Mouse (Mus musculus) induced T-regulatory cell, adult 2 months (primary cell): ENCODE data around the gene Celf1.

Source experiments
- DNase-seq: peaks from one replicate; pipeline ENCODE4 v3.0.0-alpha.2; 2012; ENCODE audit warnings: low read depth

Gene Celf1

DNA sequence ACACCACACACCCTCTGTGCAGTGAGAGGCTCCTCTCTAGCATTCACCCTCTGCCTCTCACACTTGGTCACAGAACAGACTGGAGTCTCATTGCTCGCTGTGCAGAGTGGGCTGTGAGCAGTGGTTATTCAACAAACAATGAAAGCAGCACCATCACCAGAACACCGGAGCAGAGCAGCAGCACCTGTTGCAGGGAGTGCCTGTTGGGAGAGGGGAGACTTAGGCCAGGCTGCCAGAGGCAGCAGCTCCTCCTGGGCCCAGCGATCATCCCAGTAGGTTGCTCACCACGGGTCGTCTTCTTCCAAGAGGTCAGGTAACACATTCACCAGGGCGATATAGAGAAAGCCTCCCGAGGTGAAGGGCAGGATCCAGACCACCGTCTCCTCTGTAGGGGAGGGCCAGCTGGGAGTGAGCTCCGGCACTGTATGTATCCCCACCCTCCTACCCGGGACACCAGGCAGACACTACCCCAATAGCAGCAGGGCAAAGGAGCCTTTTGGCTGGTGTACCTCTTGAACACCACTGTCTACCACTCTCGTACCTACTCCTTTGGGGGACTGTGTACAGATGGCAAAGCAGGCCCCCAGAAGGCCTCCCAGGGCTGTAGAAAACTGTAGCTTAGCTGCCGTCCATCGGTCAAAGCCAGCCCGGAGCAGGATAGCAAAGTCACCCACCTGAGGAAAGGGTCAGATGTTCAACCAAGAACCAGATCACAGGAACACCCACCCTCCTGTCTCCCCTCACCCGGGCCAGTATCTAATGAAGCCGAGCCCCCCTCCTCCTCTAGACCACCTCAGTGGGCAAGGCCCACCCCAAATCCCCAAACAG is 122.8 kb downstream of the Celf1 start:
- no peak for DNase-seq

DNA sequence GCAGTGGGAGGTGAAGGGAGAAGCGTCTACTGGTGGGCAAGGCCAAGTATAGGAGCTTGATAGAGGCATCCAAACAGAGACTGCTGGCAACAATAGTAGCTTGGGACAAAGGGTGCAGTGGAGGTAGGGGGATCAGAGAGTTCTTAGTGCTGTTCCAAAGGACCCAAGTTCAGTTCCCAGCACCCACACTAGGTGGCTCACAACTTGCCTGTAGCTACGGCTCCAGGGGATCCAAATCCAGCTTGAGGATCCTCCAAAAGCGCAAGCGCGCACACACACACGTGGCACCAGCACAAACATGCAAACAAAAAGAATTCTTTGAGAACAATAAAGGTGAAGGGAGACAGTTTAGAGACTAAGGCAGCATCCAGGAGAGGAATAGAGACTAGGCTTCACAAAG is 124.0 kb downstream of the Celf1 start:
- DNase-seq: no peak

DNA sequence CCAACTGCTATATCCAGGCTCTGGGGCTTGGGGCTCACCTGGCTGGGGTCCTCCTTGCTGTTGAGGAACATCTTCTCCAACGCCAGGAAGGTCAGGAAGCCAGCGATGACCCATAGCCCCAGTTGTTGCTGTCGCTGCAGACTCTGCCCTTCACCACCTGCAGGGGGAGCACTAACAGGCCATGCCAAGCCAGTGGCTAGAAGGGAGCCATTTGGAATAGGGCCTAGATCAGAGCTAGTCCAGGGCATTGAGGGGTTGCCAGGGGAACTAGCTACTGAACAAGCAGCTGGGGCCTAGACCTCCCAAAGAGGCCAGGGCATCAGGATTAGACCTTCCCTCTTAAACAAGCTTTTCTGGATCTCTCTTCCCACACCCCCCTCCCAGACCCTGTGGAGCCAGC is 125.4 kb downstream of the Celf1 start:
- DNase-seq: peak; percentile 74

DNA sequence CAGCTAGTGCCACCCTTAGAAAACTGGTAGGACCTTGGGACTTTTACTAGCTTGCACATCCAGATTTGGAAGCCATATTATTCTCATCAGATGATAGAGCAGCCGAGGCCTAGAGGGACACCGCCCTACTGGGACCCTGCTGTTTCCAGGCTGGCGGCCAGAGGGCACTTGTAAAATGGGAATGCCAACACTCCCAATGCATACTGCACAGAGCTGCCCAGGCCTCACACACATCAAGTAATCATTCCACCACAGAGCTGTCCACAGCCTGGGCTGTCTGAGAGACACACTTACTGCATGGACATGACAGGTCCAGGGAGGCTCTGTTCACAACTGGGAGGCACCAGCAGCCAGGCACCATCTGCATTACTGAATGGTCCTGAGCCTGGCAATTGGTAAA is 126.3 kb downstream of the Celf1 start:
- no peak for DNase-seq

DNA sequence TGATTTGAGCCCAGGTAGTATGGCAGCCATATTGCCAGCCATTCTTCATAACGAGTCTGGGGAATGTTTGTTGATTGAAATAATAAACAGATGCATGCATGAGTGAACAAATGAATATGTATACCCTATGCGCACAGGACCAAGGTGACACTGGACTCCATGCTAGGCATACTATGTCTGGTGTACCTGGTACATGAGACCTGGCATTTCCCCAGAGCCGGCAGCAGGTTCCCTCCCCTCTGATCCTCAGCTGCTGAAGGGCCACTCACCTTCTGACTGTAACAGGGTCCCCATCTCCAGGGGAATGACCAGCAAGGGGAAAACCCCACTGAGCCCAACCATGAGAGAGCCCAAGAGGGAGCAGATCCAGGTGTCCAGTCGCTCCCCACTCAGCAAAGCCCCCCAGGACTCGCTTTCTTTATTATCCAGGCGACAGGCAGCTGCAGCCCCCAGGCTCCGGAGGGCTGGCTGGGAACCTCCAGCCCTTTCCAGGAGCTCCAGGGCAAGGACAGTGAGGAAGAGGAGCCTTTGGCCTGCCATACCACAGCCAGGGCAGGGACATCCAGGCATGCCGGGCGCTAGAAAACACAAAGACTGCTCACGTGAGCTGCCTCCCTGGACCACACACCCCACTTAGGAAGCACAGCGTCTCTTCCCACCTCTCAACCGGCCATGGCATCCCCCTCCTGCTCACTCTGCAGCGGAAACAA is 128.1 kb downstream of the Celf1 start:
- no peak for DNase-seq

DNA sequence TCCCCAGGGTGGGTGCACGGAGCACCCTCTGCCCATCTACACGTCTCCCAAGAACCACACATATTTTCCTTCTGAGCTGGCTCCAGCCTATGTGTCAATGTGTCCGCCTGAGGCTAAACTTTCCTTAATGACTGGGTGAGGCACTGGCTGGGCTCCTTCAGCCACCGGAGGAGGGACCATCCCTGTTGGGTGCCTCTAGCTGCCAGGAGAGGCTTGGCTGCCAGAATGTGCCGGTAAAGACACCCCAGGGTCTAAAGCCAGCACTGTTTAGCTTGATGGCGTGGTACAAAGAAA is 128.6 kb downstream of the Celf1 start:
- DNase-seq: no peak
